Mouse (Mus musculus): ENCODE measurements around the gene Rexo1. TPM values are rescaled to one million over a fixed set of nuclear protein-coding genes. Genes with fewer than 3 reads are reported as not detected.

Rexo1 gene
- polyA plus RNA-seq, 2 experiments = 10.7 to 19.1 TPM

GRCm38 (mm10) chr10:80494732-80495131 lies 66.6 kb downstream of the Rexo1 start, which contains the start of gene Onecut3:
Onecut3 (plus strand) TSS chr10:80494835.
- TF ChIP-seq CTCF (IDR thresholded peaks at IDR 0.05; ENCODE audit: low read depth) = peak; percentile 12; the same call in 1 of the 2 replicates
- TF ChIP-seq EP300 (IDR thresholded peaks at IDR 0.05; ENCODE audit: low read depth) = no peak
- Histone ChIP-seq H3K4me2 (ENCODE audit: low read depth) (peak within 1 kb of the TSS; percentile 25), H3K9me3 (ENCODE audit: control insufficient read depth, low read length) (no peaks in the 10 kb centered on the region), H3K27me3 (ENCODE audit: control insufficient read depth, insufficient read depth, low read length) (peaks cover 100% of the 10 kb centered on the region), H3K9ac (replicated peaks) (no peak within 1 kb of the TSS), H3K4me3 (ENCODE audit: insufficient read depth in 1 of 2, low read depth in 2 of 2, low read length in 2 of 2) (peak within 1 kb of the TSS in 1 of 2 experiments; percentile 0; a peak in 2 of 4 replicates), H3K36me3 (replicated peaks; ENCODE audit: control insufficient read depth, insufficient read depth, low read depth) (no peaks in the 10 kb centered on the region), H3K27ac (no peak within 1 kb of the TSS), H3K4me1 (replicated peaks; ENCODE audit: control insufficient read depth in 2 of 2, insufficient read depth in 2 of 2, low read length in 1 of 2) (no peaks in the 10 kb centered on the region)
- WGBS (ENCODE audit: insufficient replicate concordance) = under 1% methylated on average over 33 of the region's 42 CpGs
- ATAC-seq (ENCODE audit: insufficient read depth) (no peak), DNase-seq (ENCODE audit: low read depth in 3 of 3, low spot score in 3 of 3) (no peak)

Small RNA genes lying within 50 kb of the gene (microRNA-seq; reads per million reads assigned to microRNA genes)
- 1.3 reads per million for gene Mir6912

Other genes starting within 250 kb of the Rexo1 start
- gene 2310011J03Rik, start 241.0 kb downstream of the Rexo1 start, polyA plus RNA-seq (2012; rRNA removed) = 24.3 and 24.7 TPM in 2 replicates
- 29.4 and 29.5 TPM in 2 replicates for gene 2310011J03Rik, start 241.0 kb downstream of the Rexo1 start, polyA plus RNA-seq (2014; fragmentation: Nextera tagmentation; extraction: Ambion mirVana)
- gene Pcsk4, start 232.1 kb downstream of the Rexo1 start, polyA plus RNA-seq (2012; rRNA removed) = 6.6 and 7.2 TPM in 2 replicates
- gene Pcsk4, start 232.1 kb downstream of the Rexo1 start, polyA plus RNA-seq (2014; fragmentation: Nextera tagmentation; extraction: Ambion mirVana) = 3.1 and 3.2 TPM in 2 replicates
- 23.6 and 29.2 TPM in 2 replicates for gene Reep6, start 231.6 kb downstream of the Rexo1 start, polyA plus RNA-seq (2012; rRNA removed)
- 55.3 and 59.5 TPM in 2 replicates for gene Reep6, start 231.6 kb downstream of the Rexo1 start, polyA plus RNA-seq (2014; fragmentation: Nextera tagmentation; extraction: Ambion mirVana)
- gene Adamtsl5, start 213.1 kb downstream of the Rexo1 start, polyA plus RNA-seq (2012; rRNA removed) = 1.9 and 2.1 TPM in 2 replicates
- gene Adamtsl5, start 213.1 kb downstream of the Rexo1 start, polyA plus RNA-seq (2014; fragmentation: Nextera tagmentation; extraction: Ambion mirVana) = 1.3 TPM in 2 replicates
- 0.08 and 0.10 TPM in 2 replicates for gene Plk5, start 205.1 kb downstream of the Rexo1 start, polyA plus RNA-seq (2012; rRNA removed)
- gene Plk5, start 205.1 kb downstream of the Rexo1 start, polyA plus RNA-seq (2014; fragmentation: Nextera tagmentation; extraction: Ambion mirVana) = 0.09 TPM in 1 of 2 replicates, not detected in the other
- gene Mex3d, start 173.9 kb downstream of the Rexo1 start, polyA plus RNA-seq (2012; rRNA removed) = 3.2 and 3.3 TPM in 2 replicates
- gene Mex3d, start 173.9 kb downstream of the Rexo1 start, polyA plus RNA-seq (2014; fragmentation: Nextera tagmentation; extraction: Ambion mirVana) = 0.55 and 1.1 TPM in 2 replicates
- gene Mbd3, start 162.0 kb downstream of the Rexo1 start, polyA plus RNA-seq (2012; rRNA removed) = 66.7 and 79.5 TPM in 2 replicates
- 43.7 and 44.3 TPM in 2 replicates for gene Mbd3, start 162.0 kb downstream of the Rexo1 start, polyA plus RNA-seq (2014; fragmentation: Nextera tagmentation; extraction: Ambion mirVana)
- 359 and 571 TPM in 2 replicates for gene Uqcr11, start 154.7 kb downstream of the Rexo1 start, polyA plus RNA-seq (2012; rRNA removed)
- gene Uqcr11, start 154.7 kb downstream of the Rexo1 start, polyA plus RNA-seq (2014; fragmentation: Nextera tagmentation; extraction: Ambion mirVana) = 729 and 738 TPM in 2 replicates
- 54.7 and 74.7 TPM in 2 replicates for gene Tcf3, start 127.9 kb downstream of the Rexo1 start, polyA plus RNA-seq (2012; rRNA removed)
- gene Tcf3, start 127.9 kb downstream of the Rexo1 start, polyA plus RNA-seq (2014; fragmentation: Nextera tagmentation; extraction: Ambion mirVana) = 41.9 and 55.4 TPM in 2 replicates
- 0.02 TPM in 2 replicates for gene Onecut3, start 66.7 kb downstream of the Rexo1 start, polyA plus RNA-seq (2012; rRNA removed)
- gene Onecut3, start 66.7 kb downstream of the Rexo1 start, polyA plus RNA-seq (2014; fragmentation: Nextera tagmentation; extraction: Ambion mirVana) = not detected in 2 replicates
- 0.01 and 0.02 TPM in 2 replicates for gene Atp8b3, start 22.4 kb downstream of the Rexo1 start, polyA plus RNA-seq (2012; rRNA removed)
- 0.05 TPM in 1 of 2 replicates, not detected in the other for gene Atp8b3, start 22.4 kb downstream of the Rexo1 start, polyA plus RNA-seq (2014; fragmentation: Nextera tagmentation; extraction: Ambion mirVana)
- 12.5 and 13.8 TPM in 2 replicates for gene Klf16, start 15.8 kb upstream of the Rexo1 start, polyA plus RNA-seq (2012; rRNA removed)
- 10.6 and 12.3 TPM in 2 replicates for gene Klf16, start 15.8 kb upstream of the Rexo1 start, polyA plus RNA-seq (2014; fragmentation: Nextera tagmentation; extraction: Ambion mirVana)
- 41.2 and 51.0 TPM in 2 replicates for gene Abhd17a, start 28.8 kb upstream of the Rexo1 start, polyA plus RNA-seq (2012; rRNA removed)
- gene Abhd17a, start 28.8 kb upstream of the Rexo1 start, polyA plus RNA-seq (2014; fragmentation: Nextera tagmentation; extraction: Ambion mirVana) = 55.0 and 63.4 TPM in 2 replicates
- gene Scamp4, start 41.3 kb upstream of the Rexo1 start, polyA plus RNA-seq (2012; rRNA removed) = 22.0 and 27.6 TPM in 2 replicates
- gene Scamp4, start 41.3 kb upstream of the Rexo1 start, polyA plus RNA-seq (2014; fragmentation: Nextera tagmentation; extraction: Ambion mirVana) = 34.6 and 39.8 TPM in 2 replicates
- 6.3 and 6.4 TPM in 2 replicates for gene Adat3, start 41.3 kb upstream of the Rexo1 start, polyA plus RNA-seq (2012; rRNA removed)
- gene Adat3, start 41.3 kb upstream of the Rexo1 start, polyA plus RNA-seq (2014; fragmentation: Nextera tagmentation; extraction: Ambion mirVana) = 3.8 and 4.9 TPM in 2 replicates
- gene Gm49322, start 44.5 kb upstream of the Rexo1 start, polyA plus RNA-seq (2012; rRNA removed) = 1.2 and 1.3 TPM in 2 replicates
- gene Gm49322, start 44.5 kb upstream of the Rexo1 start, polyA plus RNA-seq (2014; fragmentation: Nextera tagmentation; extraction: Ambion mirVana) = 0.19 and 0.28 TPM in 2 replicates
- 46.9 and 51.3 TPM in 2 replicates for gene Csnk1g2, start 61.3 kb upstream of the Rexo1 start, polyA plus RNA-seq (2012; rRNA removed)
- 25.5 and 27.0 TPM in 2 replicates for gene Csnk1g2, start 61.3 kb upstream of the Rexo1 start, polyA plus RNA-seq (2014; fragmentation: Nextera tagmentation; extraction: Ambion mirVana)
- gene Btbd2, start 95.5 kb upstream of the Rexo1 start, polyA plus RNA-seq (2012; rRNA removed) = 8.2 and 11.3 TPM in 2 replicates
- gene Btbd2, start 95.5 kb upstream of the Rexo1 start, polyA plus RNA-seq (2014; fragmentation: Nextera tagmentation; extraction: Ambion mirVana) = 8.6 and 12.0 TPM in 2 replicates
- gene Mknk2, start 116.6 kb upstream of the Rexo1 start, polyA plus RNA-seq (2012; rRNA removed) = 59.7 and 69.1 TPM in 2 replicates
- 58.7 and 74.3 TPM in 2 replicates for gene Mknk2, start 116.6 kb upstream of the Rexo1 start, polyA plus RNA-seq (2014; fragmentation: Nextera tagmentation; extraction: Ambion mirVana)
- gene Mob3a, start 140.4 kb upstream of the Rexo1 start, polyA plus RNA-seq (2012; rRNA removed) = 13.0 and 15.8 TPM in 2 replicates
- gene Mob3a, start 140.4 kb upstream of the Rexo1 start, polyA plus RNA-seq (2014; fragmentation: Nextera tagmentation; extraction: Ambion mirVana) = 14.2 and 16.0 TPM in 2 replicates
- 9.9 and 11.3 TPM in 2 replicates for gene Izumo4, start 140.6 kb upstream of the Rexo1 start, polyA plus RNA-seq (2012; rRNA removed)
- 4.0 and 6.0 TPM in 2 replicates for gene Izumo4, start 140.6 kb upstream of the Rexo1 start, polyA plus RNA-seq (2014; fragmentation: Nextera tagmentation; extraction: Ambion mirVana)
- gene Ap3d1, start 180.7 kb upstream of the Rexo1 start, polyA plus RNA-seq (2012; rRNA removed) = 24.5 and 26.2 TPM in 2 replicates
- 20.1 and 22.4 TPM in 2 replicates for gene Ap3d1, start 180.7 kb upstream of the Rexo1 start, polyA plus RNA-seq (2014; fragmentation: Nextera tagmentation; extraction: Ambion mirVana)
- gene Dot1l, start 193.6 kb upstream of the Rexo1 start, polyA plus RNA-seq (2012; rRNA removed) = 11.5 and 11.6 TPM in 2 replicates
- 7.1 and 8.3 TPM in 2 replicates for gene Dot1l, start 193.6 kb upstream of the Rexo1 start, polyA plus RNA-seq (2014; fragmentation: Nextera tagmentation; extraction: Ambion mirVana)
- 26.1 and 35.6 TPM in 2 replicates for gene Sf3a2, start 236.6 kb upstream of the Rexo1 start, polyA plus RNA-seq (2012; rRNA removed)
- 36.1 and 40.7 TPM in 2 replicates for gene Sf3a2, start 236.6 kb upstream of the Rexo1 start, polyA plus RNA-seq (2014; fragmentation: Nextera tagmentation; extraction: Ambion mirVana)
- 46.7 and 50.8 TPM in 2 replicates for gene Plekhj1, start 237.1 kb upstream of the Rexo1 start, polyA plus RNA-seq (2012; rRNA removed)
- 77.0 and 85.0 TPM in 2 replicates for gene Plekhj1, start 237.1 kb upstream of the Rexo1 start, polyA plus RNA-seq (2014; fragmentation: Nextera tagmentation; extraction: Ambion mirVana)
- gene Amh, start 243.7 kb upstream of the Rexo1 start, polyA plus RNA-seq (2012; rRNA removed) = 0.31 and 0.36 TPM in 2 replicates
- 0.08 TPM in 1 of 2 replicates, not detected in the other for gene Amh, start 243.7 kb upstream of the Rexo1 start, polyA plus RNA-seq (2014; fragmentation: Nextera tagmentation; extraction: Ambion mirVana)